Mouse (Mus musculus) macrophage (primary cell): ENCODE measurements around the gene Obscn. TPM values are rescaled to one million over a fixed set of nuclear protein-coding genes. Genes with fewer than 3 reads are reported as not detected.

Source experiments
- H3K27ac ChIP-seq: fragments of 350-480 bp; formaldehyde crosslinking; 2 replicates; pipeline ENCODE4 v1.9.0; 2021
- H3K36me3 ChIP-seq: fragments of 350-480 bp; formaldehyde crosslinking; 2 replicates; pipeline ENCODE4 v1.9.0; 2021; ENCODE audit errors: inconsistent target
- H3K4me3 ChIP-seq: fragments of 350-480 bp; formaldehyde crosslinking; 2 replicates; pipeline ENCODE4 v1.9.0; 2021; ENCODE audit errors: inconsistent target
- H3K79me2 ChIP-seq: fragments of 350-480 bp; formaldehyde crosslinking; 2 replicates; pipeline ENCODE4 v1.9.0; 2021; ENCODE audit errors: inconsistent target
- WGBS: methylation state at CpG from one replicate; pipeline ENCODE4 v1.1.7; 2026; ENCODE audit warnings: inconsistent platforms; ENCODE audit not compliant: missing documents; 5-methylcytosine and 5-hydroxymethylcytosine counted together
- polyA plus RNA-seq: library from polyadenylated mRNA; stranded (reverse); fragments of 250-400 nt; gene quantifications from 3 replicates; pipeline ENCODE4 v1.2.4, GENCODE M21; 2018; ENCODE audit warnings: inconsistent platforms

Gene Obscn
- polyA plus RNA-seq, 1 experiment from 2014 or later = 0.01 TPM

DNA sequence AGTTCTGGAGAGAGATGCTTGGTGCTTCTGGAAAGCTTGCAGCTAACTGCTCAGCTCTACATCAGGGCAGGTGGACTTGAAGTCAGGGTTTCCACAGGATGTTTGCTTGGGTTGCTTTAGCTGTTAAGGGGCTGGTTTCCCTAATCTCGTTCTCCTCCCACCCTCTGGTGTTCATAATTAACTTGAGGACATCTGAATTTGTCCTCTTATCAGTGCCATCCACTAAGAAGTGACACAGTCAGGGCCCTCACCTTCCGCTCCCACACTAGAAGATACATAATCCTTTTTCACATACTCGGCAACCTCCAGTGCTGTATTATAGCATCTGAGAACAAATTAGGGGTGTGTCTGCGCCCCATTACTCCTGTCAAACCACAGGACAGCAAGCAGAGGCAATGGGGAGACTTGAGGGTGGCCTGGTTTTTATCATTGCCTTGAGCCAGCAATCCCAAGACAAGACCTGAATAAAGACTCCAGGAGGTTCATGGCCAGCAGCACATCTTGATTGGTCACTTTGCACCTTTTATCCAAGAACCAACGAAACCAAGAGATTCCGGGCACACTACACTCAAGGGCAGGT lies 143.0 kb downstream of the Obscn start:
- Histone ChIP-seq H3K36me3 (peaks cover 22% of the 10 kb centered on the region; the same call in 1 of the 2 replicates), H3K27ac (no peak overlapping the region), H3K79me2 (no peaks in the 10 kb centered on the region), H3K4me3 (no peak overlapping the region)
- WGBS = 83% methylated on average over 6 of the region's 6 CpGs

DNA sequence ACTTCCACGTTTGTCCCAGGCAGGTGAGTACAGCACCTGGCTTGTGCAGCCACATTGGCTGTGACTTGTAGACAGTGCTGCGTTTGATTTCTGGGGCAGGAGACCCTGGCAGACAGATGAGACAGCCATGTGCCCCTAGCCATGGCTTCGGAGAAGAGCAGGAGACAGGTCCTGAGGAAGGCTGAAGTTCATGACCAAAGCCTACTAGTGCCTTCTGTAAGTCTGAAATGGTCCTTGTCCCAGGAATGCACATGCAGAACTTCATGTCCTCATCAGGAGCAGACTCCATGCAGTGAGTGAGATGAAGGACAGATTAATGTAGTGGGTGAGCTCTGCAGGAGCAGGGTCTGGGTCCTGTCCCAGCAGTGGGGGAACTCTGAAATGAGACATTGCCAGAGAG lies 144.3 kb downstream of the Obscn start:
- Histone ChIP-seq H3K79me2 (no peaks in the 10 kb centered on the region), H3K36me3 (peaks cover 35% of the 10 kb centered on the region; the same call in 1 of the 2 replicates), H3K27ac (no peak overlapping the region), H3K4me3 (no peak overlapping the region)
- 89% methylated on average over 3 of the region's 3 CpGs for WGBS

DNA sequence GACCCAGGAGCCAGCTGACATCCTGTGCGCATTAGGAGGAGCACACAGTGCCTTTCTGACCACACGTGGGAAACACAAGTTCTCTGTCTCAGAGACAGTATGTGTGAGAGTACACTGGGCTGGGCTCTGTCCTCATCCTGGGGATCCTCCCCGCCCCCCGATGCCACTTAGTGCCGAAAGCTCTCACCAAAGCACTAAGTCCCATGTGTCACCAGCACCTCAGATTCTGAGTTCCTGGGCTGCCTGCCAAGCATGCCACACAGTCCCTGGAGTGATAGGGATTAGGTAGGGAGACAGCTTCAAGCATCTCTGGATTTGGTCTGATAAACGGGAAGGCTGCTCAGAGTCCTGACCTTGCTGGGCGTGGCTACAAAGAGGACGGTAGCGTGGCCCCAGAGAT lies 145.4 kb downstream of the Obscn start:
- WGBS = 81% methylated on average over 9 of the region's 9 CpGs
- no peak overlapping the region for H3K27ac ChIP-seq
- H3K4me3 ChIP-seq = no peak overlapping the region
- H3K79me2 ChIP-seq = no peaks in the 10 kb centered on the region
- peaks cover 44% of the 10 kb centered on the region for H3K36me3 ChIP-seq

DNA sequence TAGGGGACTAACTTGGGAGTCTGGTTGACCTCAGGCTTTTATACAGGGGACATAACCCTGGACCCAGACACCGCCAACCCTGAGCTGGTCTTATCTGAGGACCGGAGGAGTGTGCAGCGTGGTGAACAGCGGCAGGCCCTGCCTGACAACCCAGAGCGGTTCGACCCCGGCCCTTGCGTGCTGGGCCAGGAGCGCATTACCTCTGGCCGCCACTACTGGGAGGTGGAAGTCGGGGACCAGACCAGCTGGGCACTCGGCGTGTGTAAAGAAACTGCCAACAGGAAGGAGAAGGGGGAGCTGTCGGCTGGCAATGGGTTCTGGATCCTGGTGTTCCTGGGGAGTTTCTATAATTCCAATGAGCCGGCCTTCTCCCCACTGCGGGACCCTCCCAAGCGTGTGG lies 146.1 kb downstream of the Obscn start:
- 88% methylated on average over 10 of the region's 17 CpGs for WGBS
- Histone ChIP-seq H3K36me3 (peaks cover 51% of the 10 kb centered on the region), H3K27ac (no peak overlapping the region), H3K79me2 (peaks cover 3% of the 10 kb centered on the region; the same call in 1 of the 2 replicates), H3K4me3 (no peak overlapping the region)

DNA sequence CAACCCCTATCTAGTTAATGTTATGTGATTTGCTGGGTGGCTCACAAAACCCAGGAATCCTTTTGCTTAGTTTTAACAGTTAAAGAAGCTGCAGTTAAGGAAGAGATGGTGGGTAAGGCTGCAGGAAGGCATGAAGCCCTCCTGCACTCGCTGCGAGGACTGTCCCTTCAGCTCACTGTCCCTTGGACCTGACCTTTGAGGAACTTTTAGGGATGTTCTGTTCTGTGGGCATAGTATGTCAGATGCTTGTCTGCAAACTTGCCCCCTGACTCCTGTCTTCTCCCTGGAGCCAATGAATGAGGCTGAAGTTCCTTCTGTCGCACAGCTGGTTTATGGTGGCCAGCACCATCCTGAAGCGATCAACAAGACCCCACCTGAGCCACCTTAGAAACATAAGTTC lies 147.0 kb downstream of the Obscn start:
- Histone ChIP-seq H3K4me3 (no peak overlapping the region), H3K27ac (no peak overlapping the region), H3K36me3 (peaks cover 60% of the 10 kb centered on the region), H3K79me2 (peaks cover 13% of the 10 kb centered on the region; the same call in 1 of the 2 replicates)
- WGBS = 93% methylated on average over 3 of the region's 4 CpGs

DNA sequence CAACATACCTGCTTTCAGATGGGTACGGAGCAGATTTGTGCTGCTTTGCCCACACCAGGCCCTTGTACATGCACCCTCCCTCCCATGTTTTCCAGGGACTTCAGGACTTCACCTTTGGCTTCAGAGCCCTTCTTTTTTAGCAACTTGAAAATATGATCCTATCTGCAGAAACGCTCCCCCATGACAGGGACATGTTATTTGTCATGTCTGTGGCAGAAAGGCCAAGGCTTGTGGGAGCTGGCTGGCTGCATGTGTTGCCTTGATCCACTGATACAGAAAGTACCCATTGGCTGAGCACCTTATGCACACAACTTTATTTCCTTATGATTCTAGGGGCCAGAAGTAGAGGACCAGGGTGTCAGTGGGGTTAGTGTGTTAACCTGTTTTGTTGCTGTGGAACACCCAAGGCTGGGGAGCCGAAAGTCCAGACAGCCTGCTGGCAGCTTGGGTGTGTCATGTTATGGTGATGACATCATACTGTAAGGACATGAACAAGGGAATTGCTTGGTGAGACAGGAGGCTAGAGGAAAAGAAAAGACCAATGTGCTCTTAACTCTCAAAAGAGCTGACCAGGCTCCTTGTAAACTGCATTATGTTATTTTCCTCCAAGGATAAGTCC lies 150.8 kb downstream of the Obscn start:
- no peak overlapping the region for H3K4me3 ChIP-seq
- peaks cover 34% of the 10 kb centered on the region for H3K79me2 ChIP-seq
- H3K27ac ChIP-seq = no peak overlapping the region
- H3K36me3 ChIP-seq = peaks cover 61% of the 10 kb centered on the region
- 93% methylated on average over 3 of the region's 3 CpGs for WGBS

DNA sequence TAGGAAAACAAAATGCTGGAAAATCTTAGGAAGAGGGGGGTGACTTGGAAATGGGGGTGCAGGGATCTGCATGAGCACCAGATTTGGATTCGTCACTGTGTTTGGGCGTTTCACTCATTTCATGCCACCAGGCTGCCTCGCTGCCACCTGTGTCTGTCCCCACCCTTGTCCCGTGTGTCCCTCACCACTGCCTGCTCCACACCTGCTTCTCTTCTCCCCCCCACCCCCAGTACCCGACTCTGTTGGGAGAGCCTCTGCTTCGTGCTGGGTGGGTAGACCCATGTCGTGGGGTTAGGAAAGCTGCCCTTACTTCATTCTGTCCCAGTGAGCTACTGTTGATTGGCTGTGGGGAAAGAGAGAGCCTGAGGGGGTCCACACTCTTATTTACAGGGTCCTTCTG lies 151.5 kb downstream of the Obscn start:
- Histone ChIP-seq H3K4me3 (no peak overlapping the region), H3K36me3 (peaks cover 57% of the 10 kb centered on the region), H3K79me2 (peaks cover 41% of the 10 kb centered on the region), H3K27ac (no peak overlapping the region)
- WGBS = 91% methylated on average over 7 of the region's 7 CpGs

DNA sequence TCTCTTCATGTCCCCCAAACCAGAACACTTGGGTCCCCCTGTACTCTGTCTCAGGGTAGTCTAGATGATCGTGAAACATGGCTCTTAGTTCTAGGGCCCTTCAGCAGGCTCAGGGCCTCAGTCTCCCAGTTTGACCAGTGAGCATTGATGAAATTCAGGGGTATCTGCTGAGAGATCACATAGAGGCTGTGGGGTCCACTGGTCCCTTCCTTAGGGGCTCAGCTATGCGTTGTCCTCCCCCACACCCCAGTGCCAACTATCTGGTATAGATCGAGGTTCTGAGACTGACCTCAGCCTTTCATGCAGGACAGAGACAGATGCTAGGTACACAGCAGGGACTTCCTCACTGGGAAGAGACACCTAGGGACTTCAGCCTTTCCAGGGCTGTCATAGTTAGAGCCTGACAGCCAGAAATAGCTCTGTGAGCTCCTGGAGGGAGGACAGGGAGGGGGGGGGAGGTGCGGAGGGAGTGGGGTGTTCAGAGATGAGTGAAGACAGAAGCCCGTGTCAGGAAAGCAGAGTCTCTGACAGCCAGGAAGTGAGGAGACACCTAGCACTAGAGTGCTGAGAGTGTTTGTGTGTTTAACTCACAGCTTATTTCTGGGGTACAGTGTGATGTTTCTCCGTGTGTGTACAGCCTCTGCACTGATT lies 152.4 kb downstream of the Obscn start:
- peaks cover 49% of the 10 kb centered on the region for H3K36me3 ChIP-seq
- peaks cover 50% of the 10 kb centered on the region for H3K79me2 ChIP-seq
- 93% methylated on average over 6 of the region's 6 CpGs for WGBS
- no peak overlapping the region for H3K27ac ChIP-seq
- H3K4me3 ChIP-seq = no peak overlapping the region

DNA sequence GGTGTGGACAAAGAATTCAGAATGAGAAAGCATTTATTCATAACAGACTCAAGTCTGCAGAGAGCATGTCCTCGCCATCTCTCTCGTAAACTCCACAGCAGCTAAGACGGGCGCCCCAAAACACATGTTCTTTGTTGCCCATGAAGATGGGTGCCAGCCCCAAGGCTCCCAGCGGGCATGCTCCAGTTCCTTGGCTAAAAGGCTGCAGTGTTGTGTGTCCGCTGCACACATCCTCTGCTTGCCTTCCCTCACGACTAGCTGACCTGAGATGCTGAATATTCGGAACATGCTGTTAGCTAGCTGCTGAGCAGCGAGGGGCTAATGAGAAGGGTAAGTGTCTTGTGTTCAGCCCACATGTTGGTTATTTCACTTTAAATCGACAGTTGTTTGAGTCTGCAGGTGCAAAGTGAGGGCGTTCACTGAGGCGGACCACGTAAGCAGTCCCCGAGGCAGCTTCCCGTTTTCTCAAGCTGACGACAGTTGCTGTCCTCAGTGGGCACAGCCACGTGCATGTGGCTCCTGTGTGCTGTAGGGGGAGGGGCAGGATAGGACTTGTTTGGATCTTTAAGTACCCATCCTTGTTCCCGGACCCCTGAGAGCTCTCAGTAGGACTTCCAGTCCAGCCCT lies 153.6 kb downstream of the Obscn start:
- peak overlapping the region; percentile 36 for H3K27ac ChIP-seq
- peaks cover 62% of the 10 kb centered on the region for H3K79me2 ChIP-seq
- WGBS = 39% methylated on average over 18 of the region's 18 CpGs
- H3K36me3 ChIP-seq = peaks cover 38% of the 10 kb centered on the region
- H3K4me3 ChIP-seq = no peak overlapping the region

DNA sequence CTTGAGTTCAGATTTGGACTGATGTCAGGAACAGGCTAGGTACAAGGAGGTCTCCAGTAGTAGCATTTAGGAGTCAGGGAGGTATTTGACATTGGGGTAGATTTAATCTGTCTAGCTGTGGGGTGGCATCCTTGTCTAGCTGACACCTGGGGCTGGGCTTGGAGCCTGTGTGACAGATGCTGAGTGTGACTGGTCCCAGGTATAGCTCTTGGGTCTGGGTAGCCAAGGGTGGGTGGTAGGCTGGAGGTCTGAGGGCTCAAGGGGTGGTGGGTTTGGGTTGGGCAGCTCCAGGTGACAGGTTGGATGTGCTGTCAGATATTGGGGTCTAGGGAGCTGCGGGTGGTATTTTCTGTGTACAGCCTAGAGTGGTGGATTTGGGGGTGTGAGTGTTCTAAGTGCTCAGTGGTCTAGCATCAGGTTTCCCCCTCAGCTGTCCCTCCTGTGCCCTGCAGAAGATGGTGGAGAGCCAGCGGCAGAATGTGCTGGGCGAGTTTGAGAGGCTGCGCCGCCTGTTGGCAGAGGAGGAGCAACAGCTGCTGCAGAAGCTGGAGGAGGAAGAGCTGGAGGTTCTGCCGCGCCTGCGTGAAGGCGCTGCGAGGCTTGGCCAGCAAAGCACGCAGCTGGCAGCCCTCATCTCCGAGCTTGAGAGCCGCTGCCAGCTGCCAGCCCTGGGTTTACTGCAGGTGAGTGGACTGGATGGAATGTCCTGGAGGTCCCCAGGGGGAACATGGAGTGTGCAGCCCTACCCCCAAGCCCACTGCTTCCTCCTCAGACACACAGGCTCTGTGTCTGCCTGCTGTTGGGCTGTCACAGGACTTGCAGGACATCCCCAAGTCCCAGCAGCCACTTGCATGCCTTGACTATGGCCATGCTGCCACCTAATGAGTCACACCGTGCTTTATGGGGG lies 154.4 kb downstream of the Obscn start:
- WGBS = 22% methylated on average over 14 of the region's 14 CpGs
- H3K79me2 ChIP-seq = peaks cover 69% of the 10 kb centered on the region
- no peak overlapping the region for H3K4me3 ChIP-seq
- peak overlapping the region; percentile 36 for H3K27ac ChIP-seq
- H3K36me3 ChIP-seq = peaks cover 30% of the 10 kb centered on the region

DNA sequence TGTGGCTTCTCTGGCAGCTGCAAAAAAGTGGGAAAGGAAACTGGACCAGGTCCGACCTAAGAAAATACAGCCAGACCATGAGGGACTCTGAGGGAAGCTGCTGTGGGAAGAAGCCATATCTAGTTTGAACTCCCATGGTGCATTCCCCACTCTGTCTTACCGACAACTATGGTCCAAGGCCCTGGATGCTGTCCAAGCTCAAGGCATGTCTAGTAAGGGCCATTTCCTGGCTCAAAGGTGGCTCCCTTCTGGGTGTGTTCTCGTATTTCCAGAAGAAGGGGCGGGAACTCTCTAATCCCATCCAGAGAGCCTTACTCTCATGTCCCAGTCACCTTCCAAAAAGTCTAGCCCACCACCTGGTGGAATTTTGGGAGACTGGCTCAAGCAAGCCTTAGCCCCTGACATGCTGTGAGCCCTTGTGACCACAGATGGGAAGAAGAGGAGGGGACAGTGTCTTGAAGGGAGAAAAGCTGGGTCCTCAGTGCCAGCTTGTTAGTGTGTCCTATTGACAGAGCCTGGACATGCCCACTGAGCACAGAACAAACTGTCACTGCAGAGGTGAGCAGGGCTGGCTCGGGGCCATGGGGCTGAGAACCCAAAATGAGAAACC lies 155.7 kb downstream of the Obscn start:
- H3K36me3 ChIP-seq = peaks cover 19% of the 10 kb centered on the region; the same call in 1 of the 2 replicates
- WGBS = 80% methylated on average over 5 of the region's 5 CpGs
- H3K4me3 ChIP-seq = 0 out of 2 replicates have a peak overlapping the region, but pooled peaks have one; percentile 99
- peaks cover 82% of the 10 kb centered on the region for H3K79me2 ChIP-seq
- peak overlapping the region; percentile 64 for H3K27ac ChIP-seq

DNA sequence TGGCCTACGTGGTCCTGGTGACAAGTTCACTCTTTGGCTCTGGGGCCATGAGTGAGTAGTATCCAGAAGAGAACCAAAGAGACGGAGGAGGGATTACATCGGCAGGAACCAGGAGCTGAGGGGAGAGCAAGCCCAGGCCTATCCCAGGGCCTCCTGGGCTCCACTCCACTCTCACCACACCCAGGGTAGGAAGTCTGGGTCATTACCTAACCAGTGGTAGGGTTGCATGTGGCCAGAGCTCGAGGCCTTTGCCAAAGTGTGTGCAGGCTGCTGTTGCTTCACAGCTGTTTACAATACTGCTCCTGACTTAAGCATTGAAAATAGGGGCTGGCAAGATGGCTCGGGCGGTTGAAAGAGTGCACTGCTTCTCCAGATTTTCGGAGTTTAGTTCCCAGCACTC lies 156.5 kb downstream of the Obscn start:
- Histone ChIP-seq H3K27ac (peak overlapping the region; percentile 64), H3K4me3 (peak overlapping the region; percentile 99), H3K79me2 (peaks cover 83% of the 10 kb centered on the region), H3K36me3 (peaks cover 11% of the 10 kb centered on the region; the same call in 1 of the 2 replicates)
- 31% methylated on average over 7 of the region's 7 CpGs for WGBS

DNA sequence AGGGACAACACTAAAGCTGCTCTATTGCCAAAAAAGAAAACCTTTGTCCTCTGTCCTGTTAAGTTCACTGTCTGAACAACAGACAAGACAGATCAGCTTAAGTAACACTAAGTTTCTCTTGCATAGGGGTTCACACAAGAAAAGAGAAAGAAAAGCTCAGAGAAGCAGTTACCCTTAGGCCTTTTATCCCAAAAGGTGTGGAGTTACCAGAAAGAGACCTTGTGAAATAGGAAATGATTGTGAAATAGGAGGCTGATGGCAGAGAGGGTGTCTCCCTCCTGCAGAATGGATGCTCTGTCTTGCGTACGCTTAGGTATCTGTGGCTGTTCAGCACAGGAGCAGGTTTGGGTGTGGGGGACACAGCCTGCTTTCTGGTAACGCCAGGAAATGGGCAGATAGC lies 157.0 kb downstream of the Obscn start:
- Histone ChIP-seq H3K79me2 (peaks cover 83% of the 10 kb centered on the region), H3K27ac (peak overlapping the region; percentile 64), H3K36me3 (peaks cover 6% of the 10 kb centered on the region; the same call in 1 of the 2 replicates), H3K4me3 (peak overlapping the region; percentile 99)
- 8% methylated on average over 3 of the region's 3 CpGs for WGBS

DNA sequence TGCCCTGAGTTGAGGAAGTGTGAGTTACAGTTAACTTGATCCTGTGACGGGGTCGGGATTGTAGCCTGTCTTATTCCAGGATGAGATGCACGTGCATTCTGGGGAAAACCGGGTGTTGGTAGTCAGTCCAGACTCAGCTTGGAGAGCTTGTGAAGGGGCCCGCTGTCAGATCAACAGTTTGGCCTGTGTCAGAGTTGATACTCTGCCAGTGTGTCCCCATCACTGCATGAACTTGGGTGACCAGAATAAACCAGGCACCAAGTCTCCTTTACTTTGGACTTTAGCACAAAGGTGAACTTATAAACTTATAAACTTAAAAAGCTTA lies 157.5 kb downstream of the Obscn start:
- peak overlapping the region; percentile 64 for H3K27ac ChIP-seq
- H3K79me2 ChIP-seq = peaks cover 83% of the 10 kb centered on the region
- peaks cover 1% of the 10 kb centered on the region; the same call in 1 of the 2 replicates for H3K36me3 ChIP-seq
- WGBS = 1% methylated on average over 5 of the region's 5 CpGs
- peak overlapping the region; percentile 99 for H3K4me3 ChIP-seq
